Mouse (Mus musculus): ENCODE results near the gene Rfpl4. TPM values are rescaled to one million over a fixed set of nuclear protein-coding genes. Genes with fewer than 3 reads are reported as not detected.
"Not testable (repeated sequence)": the region's sequence is repeated elsewhere in the genome, so short reads cannot be mapped to it uniquely, and the experiment has no call there.

Rfpl4 gene
- total and polyA plus RNA-seq, 2 experiments from 2014 or later: not detected

- TF ChIP-seq CTCF (IDR thresholded peaks at IDR 0.05; ENCODE audit: low read depth): no peak
- Histone ChIP-seq H3K27me3 (ENCODE audit: insufficient read depth, low read length) (no peaks in the 10 kb centered on the region), H3K27ac (ENCODE audit: low read depth, low read length) (peak overlapping the region; percentile 84), H3K9me3 (ENCODE audit: low read length) (no peaks in the 10 kb centered on the region), H3K4me2 (ENCODE audit: low read depth) (peak overlapping the region; percentile 80), H3K4me1 (ENCODE audit: insufficient read depth) (0 out of 2 replicates have a peak, but pooled peaks cover 8% of the 10 kb centered on the region), H3K9ac (peak overlapping the region; percentile 92), H3K36me3 (ENCODE audit: insufficient read depth) (peaks cover 29% of the 10 kb centered on the region), H3K4me3 (ENCODE audit: low read depth, low read length) (peak overlapping the region; percentile 84)
- peak; percentile 14 for DNase-seq
- WGBS: 18% methylated on average over 6 of the region's 6 CpGs
- no peak for ATAC-seq
Measured at GRCm38 (mm10) chr7:5080815-5081214, 35.9 kb downstream of the Rfpl4 start.

- ATAC-seq: peak; percentile 99
- H3K9ac ChIP-seq: peak within 1 kb of the TSS; percentile 92
- 0 out of 2 replicates have a peak, but pooled peaks cover 8% of the 10 kb centered on the region for H3K4me1 ChIP-seq (ENCODE audit: insufficient read depth)
- H3K36me3 ChIP-seq (ENCODE audit: insufficient read depth): peaks cover 30% of the 10 kb centered on the region
- H3K27ac ChIP-seq (ENCODE audit: low read depth, low read length): peak within 1 kb of the TSS; percentile 84
- H3K4me3 ChIP-seq (ENCODE audit: low read depth, low read length): peak within 1 kb of the TSS; percentile 84
- no peaks in the 10 kb centered on the region for H3K27me3 ChIP-seq (ENCODE audit: insufficient read depth, low read length)
- peak; percentile 98 for DNase-seq
- peak within 1 kb of the TSS; percentile 80 for H3K4me2 ChIP-seq (ENCODE audit: low read depth)
- H3K9me3 ChIP-seq (ENCODE audit: low read length): no peaks in the 10 kb centered on the region
- TF ChIP-seq CTCF (IDR thresholded peaks at IDR 0.05; ENCODE audit: low read depth): no peak
- WGBS: under 1% methylated on average over 61 of the region's 81 CpGs
Measured at GRCm38 (mm10) chr7:5080010-5080751, 36.6 kb downstream of the Rfpl4 start, which contains the start of gene Epn1. Gene Epn1, plus strand, starts transcription at chr7:5080235.

GRCm38 (mm10) chr7:5079365-5080009, 37.3 kb downstream of the Rfpl4 start:
- Histone ChIP-seq H3K27ac (ENCODE audit: low read depth, low read length) (peak overlapping the region; percentile 76; the same call in 1 of the 2 replicates), H3K9ac (peak overlapping the region; percentile 92; the same call in 1 of the 2 replicates), H3K4me3 (ENCODE audit: low read depth, low read length) (peak overlapping the region; percentile 84), H3K36me3 (ENCODE audit: insufficient read depth) (peaks cover 36% of the 10 kb centered on the region), H3K4me2 (ENCODE audit: low read depth) (peak overlapping the region; percentile 80)
- H3K4me1 ChIP-seq (ENCODE audit: insufficient read depth); ATAC-seq; H3K9me3 ChIP-seq (ENCODE audit: low read length); DNase-seq; H3K27me3 ChIP-seq (ENCODE audit: insufficient read depth, low read length): not testable (repeated sequence)
- 53% methylated on average over 9 of the region's 13 CpGs for WGBS

- Histone ChIP-seq H3K36me3 (ENCODE audit: insufficient read depth) (peaks cover 51% of the 10 kb centered on the region), H3K27me3 (ENCODE audit: insufficient read depth, low read length) (no peaks in the 10 kb centered on the region), H3K4me3 (ENCODE audit: low read depth, low read length) (no peak overlapping the region), H3K4me2 (ENCODE audit: low read depth) (no peak overlapping the region), H3K27ac (ENCODE audit: low read depth, low read length) (no peak overlapping the region), H3K4me1 (ENCODE audit: insufficient read depth) (0 out of 2 replicates have a peak, but pooled peaks cover 8% of the 10 kb centered on the region), H3K9me3 (ENCODE audit: low read length) (no peaks in the 10 kb centered on the region), H3K9ac (no peak overlapping the region)
- no peak for TF ChIP-seq CTCF (IDR thresholded peaks at IDR 0.05; ENCODE audit: low read depth)
- ATAC-seq: no peak
- DNase-seq: no peak
- WGBS: 90% methylated on average over 2 of the region's 2 CpGs
Measured at GRCm38 (mm10) chr7:5076931-5077330, 39.8 kb downstream of the Rfpl4 start.

GRCm38 (mm10) chr7:5074984-5075383, 41.8 kb downstream of the Rfpl4 start:
- no peak overlapping the region for H3K27ac ChIP-seq (ENCODE audit: low read depth, low read length)
- peaks cover 69% of the 10 kb centered on the region for H3K36me3 ChIP-seq (ENCODE audit: insufficient read depth)
- TF ChIP-seq CTCF (IDR thresholded peaks at IDR 0.05; ENCODE audit: low read depth): no peak
- no peak overlapping the region for H3K9ac ChIP-seq
- no peaks in the 10 kb centered on the region for H3K9me3 ChIP-seq (ENCODE audit: low read length)
- DNase-seq: no peak
- H3K4me2 ChIP-seq (ENCODE audit: low read depth): no peak overlapping the region
- no peak for ATAC-seq
- H3K4me3 ChIP-seq (ENCODE audit: low read depth, low read length): no peak overlapping the region
- no peaks in the 10 kb centered on the region for H3K27me3 ChIP-seq (ENCODE audit: insufficient read depth, low read length)
- H3K4me1 ChIP-seq (ENCODE audit: insufficient read depth): no peaks in the 10 kb centered on the region
- whole genome bisulfite sequencing: 92% methylated on average over 5 of the region's 5 CpGs

GRCm38 (mm10) chr7:5073586-5073985, 43.2 kb downstream of the Rfpl4 start:
- no peak for TF ChIP-seq CTCF (IDR thresholded peaks at IDR 0.05; ENCODE audit: low read depth)
- peaks cover 79% of the 10 kb centered on the region for H3K36me3 ChIP-seq (ENCODE audit: insufficient read depth)
- H3K9me3 ChIP-seq (ENCODE audit: low read length): no peaks in the 10 kb centered on the region
- 81% methylated on average over 1 of the region's 1 CpGs for WGBS
- no peak overlapping the region for H3K27ac ChIP-seq (ENCODE audit: low read depth, low read length)
- H3K4me1 ChIP-seq (ENCODE audit: insufficient read depth): no peaks in the 10 kb centered on the region
- ATAC-seq (no peak), DNase-seq (no peak)
- no peak overlapping the region for H3K4me2 ChIP-seq (ENCODE audit: low read depth)
- H3K4me3 ChIP-seq (ENCODE audit: low read depth, low read length): no peak overlapping the region
- H3K27me3 ChIP-seq (ENCODE audit: insufficient read depth, low read length): no peaks in the 10 kb centered on the region
- H3K9ac ChIP-seq: no peak overlapping the region

- Histone ChIP-seq H3K4me1 (ENCODE audit: insufficient read depth) (peaks cover 18% of the 10 kb centered on the region), H3K9ac (no peak overlapping the region), H3K4me3 (ENCODE audit: low read depth, low read length) (no peak overlapping the region), H3K9me3 (ENCODE audit: low read length) (no peaks in the 10 kb centered on the region), H3K27me3 (ENCODE audit: insufficient read depth, low read length) (no peaks in the 10 kb centered on the region), H3K4me2 (ENCODE audit: low read depth) (no peak overlapping the region), H3K27ac (ENCODE audit: low read depth, low read length) (no peak overlapping the region), H3K36me3 (ENCODE audit: insufficient read depth) (peaks cover 33% of the 10 kb centered on the region)
- DNase-seq (no peak), ATAC-seq (no peak)
- no peak for TF ChIP-seq CTCF (IDR thresholded peaks at IDR 0.05; ENCODE audit: low read depth)
- whole genome bisulfite sequencing: 95% methylated on average over 6 of the region's 6 CpGs
Measured at GRCm38 (mm10) chr7:5064886-5065285, 51.9 kb downstream of the Rfpl4 start.

All from forebrain, postnatal 0 days (tissue).